Mouse (Mus musculus) hindbrain, embryonic 15.5 days (tissue): Measurements from ENCODE around the gene Sema3c. TPM values are rescaled to one million over a fixed set of nuclear protein-coding genes. Genes with fewer than 3 reads are reported as not detected.

Experiments used
- ATAC-seq: fragments of 200-750 bp; cut with Nextera tagmentation; 2 replicates; pipeline ENCODE4 v1.8.0; 2017; ENCODE audit warnings: low read depth, moderate number of reproducible peaks, moderate TSS enrichment; ENCODE audit not compliant: low FRiP score
- H3K27ac ChIP-seq: fragments of 300-500 bp; sonication (generic); replicated peaks from 2 replicates; pipeline ENCODE4 v1.5.1; 2015; ENCODE audit warnings: mild to moderate bottlenecking, inconsistent platforms
- H3K27me3 ChIP-seq: fragments of 300-500 bp; sonication (generic); 2 replicates; pipeline ENCODE4 v1.6.1; 2015; ENCODE audit warnings: control low read depth, inconsistent platforms
- H3K36me3 ChIP-seq: fragments of 300-500 bp; sonication (generic); 2 replicates; pipeline ENCODE4 v1.6.1; 2015; ENCODE audit warnings: control low read depth, inconsistent platforms
- H3K4me1 ChIP-seq: fragments of 300-500 bp; sonication (generic); replicated peaks from 2 replicates; pipeline ENCODE4 v1.6.1; 2015; ENCODE audit warnings: control low read depth, inconsistent platforms
- H3K4me2 ChIP-seq: fragments of 300-500 bp; sonication (generic); 2 replicates; pipeline ENCODE4 v1.6.1; 2015; ENCODE audit warnings: moderate library complexity, mild to moderate bottlenecking, inconsistent platforms
- H3K4me3 ChIP-seq: fragments of 300-500 bp; sonication (generic); 2 replicates; pipeline ENCODE4 v1.5.1; 2015; ENCODE audit warnings: mild to moderate bottlenecking, inconsistent platforms
- H3K9ac ChIP-seq: fragments of 300-500 bp; sonication (generic); 2 replicates; pipeline ENCODE4 v1.6.1; 2015; ENCODE audit warnings: inconsistent platforms
- H3K9me3 ChIP-seq: fragments of 300-500 bp; sonication (generic); 2 replicates; pipeline ENCODE4 v1.6.1; 2016; ENCODE audit warnings: control low read depth, inconsistent platforms
- WGBS: fragments of 180-500 bp; shearing (Covaris S2); methylation state at CpG from one replicate; pipeline ENCODE4 v1.1.7; 2015; 5-methylcytosine and 5-hydroxymethylcytosine counted together
- polyA plus RNA-seq: library from polyadenylated mRNA; unstranded; fragments of >200 nt; fragmentation: Nextera tagmentation; extraction: Ambion mirVana; gene quantifications from 2 replicates; pipeline ENCODE4 v1.2.1, GENCODE M21; 2015

Gene Sema3c
- polyA plus RNA-seq, 1 experiment from 2014 or later = 14.1 TPM

GRCm38 (mm10) chr5:17661223-17661622 lies 87.1 kb downstream of the Sema3c start:
- H3K9ac ChIP-seq = no peak overlapping the region
- no peaks in the 10 kb centered on the region for H3K9me3 ChIP-seq
- no peaks in the 10 kb centered on the region for H3K4me1 ChIP-seq
- H3K27me3 ChIP-seq = no peaks in the 10 kb centered on the region
- no peaks in the 10 kb centered on the region for H3K36me3 ChIP-seq
- no peak overlapping the region for H3K4me2 ChIP-seq
- 63% methylated on average over 3 of the region's 3 CpGs for WGBS
- no peak overlapping the region for H3K27ac ChIP-seq
- ATAC-seq = no peak
- H3K4me3 ChIP-seq = no peak overlapping the region

GRCm38 (mm10) chr5:17671356-17671755 lies 97.3 kb downstream of the Sema3c start:
- no peak overlapping the region for H3K4me3 ChIP-seq
- no peak overlapping the region for H3K4me2 ChIP-seq
- H3K9ac ChIP-seq = no peak overlapping the region
- no peaks in the 10 kb centered on the region for H3K9me3 ChIP-seq
- no peaks in the 10 kb centered on the region for H3K36me3 ChIP-seq
- no peaks in the 10 kb centered on the region for H3K4me1 ChIP-seq
- no peak overlapping the region for H3K27ac ChIP-seq
- no peak for ATAC-seq
- no peaks in the 10 kb centered on the region for H3K27me3 ChIP-seq

- Histone ChIP-seq H3K9ac (no peak overlapping the region), H3K4me1 (no peaks in the 10 kb centered on the region), H3K9me3 (no peaks in the 10 kb centered on the region), H3K4me3 (no peak overlapping the region), H3K27me3 (no peaks in the 10 kb centered on the region), H3K4me2 (no peak overlapping the region), H3K36me3 (no peaks in the 10 kb centered on the region), H3K27ac (no peak overlapping the region)
- 95% methylated on average over 2 of the region's 2 CpGs for WGBS
- ATAC-seq = no peak
Observed at GRCm38 (mm10) chr5:17680862-17681261, 106.8 kb downstream of the Sema3c start.

GRCm38 (mm10) chr5:17689121-17689520 lies 115.0 kb downstream of the Sema3c start:
- H3K36me3 ChIP-seq = no peaks in the 10 kb centered on the region
- no peak overlapping the region for H3K27ac ChIP-seq
- ATAC-seq = no peak
- no peak overlapping the region for H3K4me2 ChIP-seq
- no peaks in the 10 kb centered on the region for H3K27me3 ChIP-seq
- WGBS = 75% methylated on average over 2 of the region's 2 CpGs
- H3K9ac ChIP-seq = no peak overlapping the region
- H3K4me3 ChIP-seq = no peak overlapping the region
- no peaks in the 10 kb centered on the region for H3K9me3 ChIP-seq
- H3K4me1 ChIP-seq = no peaks in the 10 kb centered on the region

GRCm38 (mm10) chr5:17689604-17690003 lies 115.5 kb downstream of the Sema3c start:
- Histone ChIP-seq H3K9ac (no peak overlapping the region), H3K27me3 (no peaks in the 10 kb centered on the region), H3K27ac (no peak overlapping the region), H3K4me3 (no peak overlapping the region), H3K36me3 (no peaks in the 10 kb centered on the region), H3K4me1 (no peaks in the 10 kb centered on the region), H3K9me3 (no peaks in the 10 kb centered on the region), H3K4me2 (no peak overlapping the region)
- no peak for ATAC-seq
- WGBS = 81% methylated on average over 5 of the region's 5 CpGs

- Histone ChIP-seq H3K27me3 (no peaks in the 10 kb centered on the region), H3K4me1 (no peaks in the 10 kb centered on the region), H3K4me2 (no peak overlapping the region), H3K9me3 (no peaks in the 10 kb centered on the region), H3K27ac (no peak overlapping the region), H3K4me3 (no peak overlapping the region), H3K36me3 (no peaks in the 10 kb centered on the region), H3K9ac (no peak overlapping the region)
- WGBS = 79% methylated on average over 2 of the region's 2 CpGs
- ATAC-seq = no peak
Observed at GRCm38 (mm10) chr5:17695366-17695765, 121.3 kb downstream of the Sema3c start.

DNA sequence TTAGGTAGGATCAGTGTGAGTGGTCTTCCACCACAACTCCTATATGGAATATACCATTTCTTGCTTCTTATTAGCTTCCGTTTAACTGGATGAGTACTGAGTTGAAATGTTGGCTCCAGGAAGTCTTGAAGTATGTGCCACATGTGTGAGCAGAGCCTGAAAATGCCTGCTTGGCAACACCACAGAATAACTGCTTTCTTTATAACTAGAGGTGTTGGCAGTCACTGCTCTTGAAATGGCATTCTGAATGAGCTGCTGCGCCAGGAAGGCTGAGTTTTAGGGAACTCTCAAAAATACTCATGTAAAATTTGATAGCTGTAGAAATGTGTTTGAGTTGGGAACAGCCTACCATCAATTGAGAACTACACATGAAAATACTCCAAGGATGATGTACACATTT lies 124.8 kb downstream of the Sema3c start:
- H3K4me3 ChIP-seq = no peak overlapping the region
- WGBS = 91% methylated on average over 2 of the region's 2 CpGs
- H3K9ac ChIP-seq = no peak overlapping the region
- no peaks in the 10 kb centered on the region for H3K27me3 ChIP-seq
- H3K9me3 ChIP-seq = no peaks in the 10 kb centered on the region
- no peaks in the 10 kb centered on the region for H3K36me3 ChIP-seq
- H3K4me2 ChIP-seq = no peak overlapping the region
- H3K4me1 ChIP-seq = no peaks in the 10 kb centered on the region
- H3K27ac ChIP-seq = no peak overlapping the region
- ATAC-seq = no peak

DNA sequence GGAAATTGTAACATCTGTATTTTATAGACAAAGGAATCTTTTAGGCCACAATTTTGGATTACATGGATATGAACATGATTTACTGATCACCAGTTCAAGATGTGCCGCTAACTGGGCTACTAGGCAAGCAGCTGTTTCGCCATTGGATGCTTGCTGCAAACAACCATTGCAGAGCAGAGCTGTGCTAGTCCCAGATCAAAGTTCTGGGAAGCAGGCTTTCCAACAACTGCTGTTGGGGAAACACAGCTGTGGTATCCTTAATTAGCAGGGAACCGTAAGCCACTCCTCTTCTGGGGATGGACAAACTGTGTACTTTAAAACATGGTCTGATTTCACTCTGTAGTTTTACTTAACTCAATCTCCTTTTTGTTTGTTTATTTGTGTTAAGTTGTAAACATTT lies 130.1 kb downstream of the Sema3c start:
- no peak overlapping the region for H3K9ac ChIP-seq
- no peaks in the 10 kb centered on the region for H3K36me3 ChIP-seq
- WGBS = 69% methylated on average over 3 of the region's 3 CpGs
- no peak for ATAC-seq
- no peaks in the 10 kb centered on the region for H3K4me1 ChIP-seq
- no peak overlapping the region for H3K27ac ChIP-seq
- H3K4me2 ChIP-seq = no peak overlapping the region
- H3K4me3 ChIP-seq = no peak overlapping the region
- H3K27me3 ChIP-seq = no peaks in the 10 kb centered on the region
- H3K9me3 ChIP-seq = no peaks in the 10 kb centered on the region

DNA sequence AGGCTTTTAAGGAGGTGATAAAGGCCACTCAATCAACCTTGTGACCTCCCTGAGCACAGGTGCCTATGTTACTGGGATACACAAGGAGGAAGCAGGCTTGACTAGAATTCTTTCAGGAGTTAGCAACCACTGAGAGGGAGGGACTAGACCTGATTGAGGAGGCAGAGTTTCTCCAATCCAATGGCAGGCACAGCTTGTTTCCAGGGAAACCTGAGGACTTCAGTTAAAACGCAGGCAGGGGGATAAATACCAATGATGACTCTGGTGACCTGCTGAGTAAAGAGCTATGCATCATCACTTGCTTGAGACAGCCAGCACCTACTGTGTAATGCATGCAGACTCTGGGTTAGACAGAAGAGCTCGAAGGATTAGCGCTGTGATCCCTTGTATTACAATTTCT lies 133.0 kb downstream of the Sema3c start:
- no peaks in the 10 kb centered on the region for H3K36me3 ChIP-seq
- no peaks in the 10 kb centered on the region for H3K9me3 ChIP-seq
- ATAC-seq = no peak
- no peaks in the 10 kb centered on the region for H3K27me3 ChIP-seq
- H3K9ac ChIP-seq = no peak overlapping the region
- H3K4me2 ChIP-seq = no peak overlapping the region
- no peak overlapping the region for H3K27ac ChIP-seq
- WGBS = 26% methylated on average over 3 of the region's 3 CpGs
- H3K4me3 ChIP-seq = no peak overlapping the region
- H3K4me1 ChIP-seq = no peaks in the 10 kb centered on the region

GRCm38 (mm10) chr5:17712374-17712773 lies 138.3 kb downstream of the Sema3c start:
- H3K9ac ChIP-seq = no peak overlapping the region
- 71% methylated on average over 4 of the region's 4 CpGs for WGBS
- H3K4me1 ChIP-seq = no peaks in the 10 kb centered on the region
- H3K4me3 ChIP-seq = no peak overlapping the region
- H3K4me2 ChIP-seq = no peak overlapping the region
- H3K27ac ChIP-seq = no peak overlapping the region
- no peak for ATAC-seq
- H3K9me3 ChIP-seq = no peaks in the 10 kb centered on the region
- no peaks in the 10 kb centered on the region for H3K27me3 ChIP-seq
- H3K36me3 ChIP-seq = no peaks in the 10 kb centered on the region

GRCm38 (mm10) chr5:17715206-17715605 lies 141.1 kb downstream of the Sema3c start:
- WGBS = 57% methylated on average over 1 of the region's 1 CpGs
- no peak for ATAC-seq
- no peak overlapping the region for H3K4me2 ChIP-seq
- H3K36me3 ChIP-seq = no peaks in the 10 kb centered on the region
- H3K9ac ChIP-seq = no peak overlapping the region
- no peaks in the 10 kb centered on the region for H3K4me1 ChIP-seq
- H3K27me3 ChIP-seq = no peaks in the 10 kb centered on the region
- H3K9me3 ChIP-seq = no peaks in the 10 kb centered on the region
- H3K27ac ChIP-seq = no peak overlapping the region
- no peak overlapping the region for H3K4me3 ChIP-seq

GRCm38 (mm10) chr5:17720011-17720410 lies 145.9 kb downstream of the Sema3c start:
- 70% methylated on average over 4 of the region's 4 CpGs for WGBS
- H3K4me3 ChIP-seq = no peak overlapping the region

GRCm38 (mm10) chr5:17724031-17724430 lies 149.9 kb downstream of the Sema3c start:
- peak; percentile 80 for ATAC-seq
- Histone ChIP-seq H3K4me2 (no peak overlapping the region), H3K27me3 (no peaks in the 10 kb centered on the region), H3K4me1 (peaks cover 4% of the 10 kb centered on the region; the same call in 1 of the 2 replicates), H3K4me3 (no peak overlapping the region), H3K27ac (no peak overlapping the region), H3K9ac (no peak overlapping the region), H3K36me3 (no peaks in the 10 kb centered on the region), H3K9me3 (no peaks in the 10 kb centered on the region)
- 32% methylated on average over 2 of the region's 2 CpGs for WGBS

More at GRCm38 (mm10) chr5:17720011-17720410, 145.9 kb downstream of the Sema3c start:
- ATAC-seq = no peak
- Histone ChIP-seq H3K4me1 (peaks cover 4% of the 10 kb centered on the region; the same call in 1 of the 2 replicates), H3K27ac (no peak overlapping the region), H3K4me2 (no peak overlapping the region), H3K9me3 (no peaks in the 10 kb centered on the region), H3K36me3 (no peaks in the 10 kb centered on the region), H3K9ac (no peak overlapping the region), H3K27me3 (no peaks in the 10 kb centered on the region)
